Mouse (Mus musculus): ENCODE measurements around the gene Gm21900. TPM values are rescaled to one million over a fixed set of nuclear protein-coding genes. Genes with fewer than 3 reads are reported as not detected.
"Not testable (repeated sequence)": the region's sequence is repeated elsewhere in the genome, so short reads cannot be mapped to it uniquely, and the experiment has no call there.

The Gm21900 gene
- not detected in 2 replicates for polyA plus RNA-seq (2015; fragmentation: Nextera tagmentation; extraction: Ambion mirVana)

- WGBS: 100% methylated on average over 1 of the region's 4 CpGs
- not testable (repeated sequence) for H3K27ac ChIP-seq; H3K9ac ChIP-seq (ENCODE audit: low read depth, low read length); H3K9me3 ChIP-seq (replicated peaks; ENCODE audit: low read length); DNase-seq (ENCODE audit: low spot score); H3K36me3 ChIP-seq (ENCODE audit: insufficient read depth, low read length); H3K4me3 ChIP-seq (replicated peaks; ENCODE audit: low read depth, low read length); H3K4me1 ChIP-seq (replicated peaks; ENCODE audit: insufficient read depth, low read length); H3K27me3 ChIP-seq (ENCODE audit: insufficient read depth, low read length); ATAC-seq (replicated peaks; ENCODE audit: low FRiP score, low read depth); H3K4me2 ChIP-seq (ENCODE audit: low read length)
Measured at GRCm38 (mm10) chrY:10616061-10616460, at the start of gene Gm21900. Gene Gm21900, plus strand, starts transcription at chrY:10616361.

- H3K9me3 ChIP-seq (replicated peaks; ENCODE audit: low read length); H3K4me3 ChIP-seq (replicated peaks; ENCODE audit: low read depth, low read length); H3K4me1 ChIP-seq (replicated peaks; ENCODE audit: insufficient read depth, low read length); H3K4me2 ChIP-seq (ENCODE audit: low read length); DNase-seq (ENCODE audit: low spot score); ATAC-seq (replicated peaks; ENCODE audit: low FRiP score, low read depth); H3K27ac ChIP-seq; H3K36me3 ChIP-seq (ENCODE audit: insufficient read depth, low read length); H3K9ac ChIP-seq (ENCODE audit: low read depth, low read length); H3K27me3 ChIP-seq (ENCODE audit: insufficient read depth, low read length): not testable (repeated sequence)
- WGBS: no CpG with 5 or more reads among the region's 25 CpGs
Measured at GRCm38 (mm10) chrY:10643516-10643915, 27.4 kb downstream of the Gm21900 start.

Other genes starting within 250 kb of the Gm21900 start
- not detected in 2 replicates for gene Gm28510, start 203.6 kb upstream of the Gm21900 start, polyA plus RNA-seq (2015; fragmentation: Nextera tagmentation; extraction: Ambion mirVana)
- gene Gm20737, start 80.3 kb upstream of the Gm21900 start, polyA plus RNA-seq (2015; fragmentation: Nextera tagmentation; extraction: Ambion mirVana): not detected in 2 replicates
- gene Gm21775, start 62.9 kb upstream of the Gm21900 start, polyA plus RNA-seq (2015; fragmentation: Nextera tagmentation; extraction: Ambion mirVana): not detected in 2 replicates
- gene Gm20777, start 136.1 kb downstream of the Gm21900 start, polyA plus RNA-seq (2015; fragmentation: Nextera tagmentation; extraction: Ambion mirVana): not detected in 2 replicates